Comparison of ENCODE assay signal across 27 mouse cellular contexts in genomic region chr5:43555406-43555805, GRCm38 (mm10). TPM values are rescaled to one million over a fixed set of nuclear protein-coding genes. Genes with fewer than 3 reads are reported as not detected.
DNase-seq lines count a peak whose midpoint lies in the region; ATAC-seq and TF ChIP-seq lines count a peak whose summit lies in the region.
"Had no signal": no experiment of that assay in that cellular context is flagged by ENCODE, and none has a peak within 500 bp of the region (broad histone marks: within the 10 kb centered on the region; RNA-seq: fewer than 3 reads in every experiment).

No protein-coding gene starts in this region.

- no peak for ATAC-seq in heart, postnatal 0 days (ENCODE audit: insufficient read depth, low read depth)
- no peak for ATAC-seq in heart, embryonic 12.5 days (ENCODE audit: insufficient number of reproducible peaks, low FRiP score)
- peak; percentile 33; the same call in 1 of the 2 replicates for ATAC-seq in lung, embryonic 14.5 days (ENCODE audit: insufficient read depth)
- ATAC-seq: midbrain, embryonic 16.5 days had no signal

- TF ChIP-seq EP300 in heart, postnatal 0 days (IDR thresholded peaks at IDR 0.05; ENCODE audit: low read depth) = no peak

- in situ Hi-C loops in ES-E14 (cut with MboI; ENCODE audit: low sequenced_read_pairs in 2 of 2, unreplicated experiment in 2 of 2) = no loop called here

- H3K27me3 ChIP-seq in heart, postnatal 0 days (ENCODE audit: control insufficient read depth, insufficient read depth, low read length) = no peaks in the 10 kb centered on the region
- H3K27me3 ChIP-seq in heart, embryonic 12.5 days (replicated peaks) = no peaks in the 10 kb centered on the region
- no peaks in the 10 kb centered on the region for H3K27me3 ChIP-seq in lung, embryonic 14.5 days (ENCODE audit: insufficient read depth, low read length)
- no peaks in the 10 kb centered on the region for H3K27me3 ChIP-seq in hindbrain, embryonic 10.5 days (ENCODE audit: insufficient read depth, poor library complexity, severe bottlenecking)
- H3K27me3 ChIP-seq: forebrain, embryonic 12.5 days; hindbrain, embryonic 13.5 days; liver, embryonic 15.5 days; neural tube, embryonic 13.5 days had no signal

- H3K4me1 ChIP-seq in heart, postnatal 0 days (ENCODE audit: control insufficient read depth, insufficient read depth) = no peaks in the 10 kb centered on the region
- H3K4me1 ChIP-seq in heart, embryonic 12.5 days (replicated peaks) = peaks cover 5% of the 10 kb centered on the region
- peaks cover 8% of the 10 kb centered on the region for H3K4me1 ChIP-seq in lung, embryonic 14.5 days (ENCODE audit: insufficient read depth)
- H3K4me1 ChIP-seq in ES-E14 (ENCODE audit: control insufficient read depth in 2 of 2, insufficient read depth in 2 of 2, low read length in 2 of 2, poor library complexity in 1 of 2) = 0 out of 4 replicates have a peak, but pooled peaks cover 0 to 2% of the 10 kb centered on the region in 2 experiments
- no peaks in the 10 kb centered on the region for H3K4me1 ChIP-seq in hindbrain, embryonic 10.5 days (replicated peaks)
- H3K4me1 ChIP-seq: forebrain, embryonic 12.5 days; liver, embryonic 15.5 days had no signal

- no peaks in the 10 kb centered on the region for H3K9me3 ChIP-seq in heart, postnatal 0 days (replicated peaks; ENCODE audit: control insufficient read depth, low read length)
- no peaks in the 10 kb centered on the region for H3K9me3 ChIP-seq in heart, embryonic 12.5 days (replicated peaks)
- H3K9me3 ChIP-seq in lung, embryonic 14.5 days (ENCODE audit: low read depth, low read length) = no peaks in the 10 kb centered on the region
- H3K9me3 ChIP-seq in ES-E14 (ENCODE audit: control insufficient read depth, insufficient read depth, low read depth, low read length) = no peaks in the 10 kb centered on the region
- no peaks in the 10 kb centered on the region for H3K9me3 ChIP-seq in hindbrain, embryonic 10.5 days
- H3K9me3 ChIP-seq: forebrain, embryonic 12.5 days; heart, embryonic 10.5 days; hindbrain, embryonic 13.5 days; limb, embryonic 10.5 days; liver, embryonic 15.5 days; midbrain, embryonic 10.5 days; neural tube, embryonic 13.5 days had no signal

- no peak overlapping the region for H3K4me3 ChIP-seq in heart, postnatal 0 days (ENCODE audit: low read depth, low read length)
- no peak overlapping the region for H3K4me3 ChIP-seq in heart, embryonic 12.5 days
- no peak overlapping the region for H3K4me3 ChIP-seq in lung, embryonic 14.5 days (ENCODE audit: low read depth, low read length)
- H3K4me3 ChIP-seq in ES-E14 (ENCODE audit: insufficient read depth in 1 of 2, low read depth in 1 of 2, low read length in 2 of 2, poor library complexity in 1 of 2, severe bottlenecking in 1 of 2) = no peak overlapping the region
- H3K4me3 ChIP-seq in hindbrain, embryonic 10.5 days = no peak overlapping the region
- H3K4me3 ChIP-seq: forebrain, embryonic 12.5 days; heart, embryonic 10.5 days; hindbrain, embryonic 13.5 days; limb, embryonic 10.5 days; liver, embryonic 15.5 days; midbrain, embryonic 10.5 days; myocyte; neural tube, embryonic 13.5 days had no signal

- H3K36me3 ChIP-seq in heart, postnatal 0 days (replicated peaks; ENCODE audit: control insufficient read depth, insufficient read depth, low read length) = no peaks in the 10 kb centered on the region
- no peaks in the 10 kb centered on the region for H3K36me3 ChIP-seq in heart, embryonic 12.5 days
- H3K36me3 ChIP-seq in lung, embryonic 14.5 days (ENCODE audit: insufficient read depth) = no peaks in the 10 kb centered on the region
- no peaks in the 10 kb centered on the region for H3K36me3 ChIP-seq in ES-E14 (ENCODE audit: control insufficient read depth, insufficient read depth, low read length, poor library complexity, severe bottlenecking)
- no peaks in the 10 kb centered on the region for H3K36me3 ChIP-seq in hindbrain, embryonic 10.5 days
- H3K36me3 ChIP-seq: forebrain, embryonic 12.5 days; heart, embryonic 10.5 days; hindbrain, embryonic 13.5 days; limb, embryonic 10.5 days; liver, embryonic 15.5 days; midbrain, embryonic 10.5 days; neural tube, embryonic 13.5 days had no signal

- H3K9ac ChIP-seq in heart, postnatal 0 days (replicated peaks; ENCODE audit: low read depth, low read length) = no peak overlapping the region
- no peak overlapping the region for H3K9ac ChIP-seq in heart, embryonic 12.5 days
- H3K9ac ChIP-seq in lung, embryonic 14.5 days = no peak overlapping the region
- no peak overlapping the region for H3K9ac ChIP-seq in ES-E14 (ENCODE audit: insufficient read depth, low read depth, low read length, poor library complexity, severe bottlenecking)
- H3K9ac ChIP-seq: forebrain, embryonic 12.5 days; hindbrain, embryonic 13.5 days; liver, embryonic 15.5 days; neural tube, embryonic 13.5 days had no signal

- 71% methylated on average over 6 of the region's 6 CpGs for WGBS in heart, postnatal 0 days
- WGBS in heart, embryonic 12.5 days = 81% methylated on average over 6 of the region's 6 CpGs
- WGBS in lung, embryonic 14.5 days = 76% methylated on average over 6 of the region's 6 CpGs
- 83% methylated on average over 6 of the region's 6 CpGs for WGBS in hindbrain, embryonic 10.5 days

- DNase-seq in heart, postnatal 0 days (ENCODE audit: low spot score) = no peak
- DNase-seq in lung, embryonic 14.5 days = no peak
- DNase-seq in lung, adult 18-20 months = no peak
- no peak for DNase-seq in ES-E14 (ENCODE audit: low read depth, low spot score)
- peak; percentile 13 for DNase-seq in ZHBTc4 (ENCODE audit: low read depth, low spot score)
- DNase-seq in frontal cortex, postnatal 25 days (ENCODE audit: low spot score in 2 of 2) = no peak
- DNase-seq in hindbrain, embryonic 10.5 days (ENCODE audit: low spot score) = no peak
- DNase-seq: adrenal gland, postnatal 25 days; cerebellum, adult 8-10 months; cerebellum, postnatal 36 days; embryo, embryonic 11 days; liver; right cerebral cortex, postnatal 25 days; spleen, adult 18-20 months; thymus, postnatal 25 days had no signal

- no peak for TF ChIP-seq CTCF in heart, postnatal 0 days (IDR thresholded peaks at IDR 0.05; ENCODE audit: low read depth)
- no peak for TF ChIP-seq CTCF in lung, embryonic 14.5 days (IDR thresholded peaks at IDR 0.05; ENCODE audit: low read depth)

- H3K27ac ChIP-seq in heart, postnatal 0 days (ENCODE audit: low read depth) = peak overlapping the region; percentile 57
- H3K27ac ChIP-seq in heart, embryonic 12.5 days (ENCODE audit: poor library complexity, severe bottlenecking) = no peak overlapping the region
- peak overlapping the region; percentile 76 for H3K27ac ChIP-seq in lung, embryonic 14.5 days (ENCODE audit: low read depth)
- no peak overlapping the region for H3K27ac ChIP-seq in ES-E14 (ENCODE audit: insufficient read depth, low read depth, low read length, poor library complexity, severe bottlenecking)
- H3K27ac ChIP-seq in hindbrain, embryonic 10.5 days = no peak overlapping the region
- H3K27ac ChIP-seq: forebrain, embryonic 12.5 days; heart, embryonic 10.5 days; hindbrain, embryonic 13.5 days; limb, embryonic 10.5 days; liver, embryonic 15.5 days; macrophage; midbrain, embryonic 10.5 days; neural tube, embryonic 13.5 days had no signal

- H3K4me2 ChIP-seq in heart, postnatal 0 days (ENCODE audit: low read depth, low read length) = no peak overlapping the region
- no peak overlapping the region for H3K4me2 ChIP-seq in heart, embryonic 12.5 days
- no peak overlapping the region for H3K4me2 ChIP-seq in lung, embryonic 14.5 days
- H3K4me2 ChIP-seq: forebrain, embryonic 12.5 days; hindbrain, embryonic 13.5 days; liver, embryonic 15.5 days; neural tube, embryonic 13.5 days had no signal

TF ChIP-seq in ES-E14, 5 proteins besides CTCF, POLR2A, EP300 and RAD21:
- TF ChIP-seq ZNF384 (IDR thresholded peaks at IDR 0.05; ENCODE audit: low read depth, low read length) = 0 out of 2 replicates have a peak, but pooled peaks have one; percentile 14
- no peak for TF ChIP-seq ZC3H11A (IDR thresholded peaks at IDR 0.05; ENCODE audit: borderline replicate concordance, low read depth, low read length)

RNA-seq across cellular contexts. Expression of gene C1qtnf7, which starts 40.1 kb away (rescaled TPM):
- 0.88 and 2.2 TPM in 2 replicates for total RNA-seq in heart, postnatal 0 days (2014; rRNA removed; ENCODE audit: low replicate concordance)
- polyA plus RNA-seq in heart, postnatal 0 days (2015; fragmentation: Nextera tagmentation; extraction: Ambion mirVana) = 5.8 and 6.1 TPM in 2 replicates
- polyA plus RNA-seq in heart, embryonic 12.5 days (2016; fragmentation: Nextera tagmentation; extraction: Ambion mirVana) = 4.7 TPM in 2 replicates
- 53.8 and 54.2 TPM in 2 replicates for polyA plus RNA-seq in lung, embryonic 14.5 days (2014; fragmentation: Nextera tagmentation; extraction: Ambion mirVana)
- not detected in 2 replicates for total RNA-seq in ES-E14 (2012; rRNA removed)
- polyA plus RNA-seq in hindbrain, embryonic 10.5 days (2016; fragmentation: Nextera tagmentation; extraction: Ambion mirVana) = 0.32 and 0.93 TPM in 2 replicates
- total RNA-seq: MEL had no signal
- polyA plus RNA-seq: macrophage, myocyte had no signal

Comparison
In these comparisons a context has a peak if more than half of its experiments do, and no peak if none do; other contexts are left out.
1. H3K27ac ChIP-seq: peak in heart, postnatal 0 days (single experiment) and lung, embryonic 14.5 days (single experiment); none in heart, embryonic 12.5 days (single experiment), ES-E14 (single experiment) and hindbrain, embryonic 10.5 days (single experiment).